Mouse (Mus musculus): ENCODE measurements around the gene Il1rap. TPM values are rescaled to one million over a fixed set of nuclear protein-coding genes. Genes with fewer than 3 reads are reported as not detected.

Gene Il1rap
- polyA plus RNA-seq, 1 experiment from 2014 or later = 8.6 TPM

- Histone ChIP-seq H3K4me2 (ENCODE audit: low read length) (no peak overlapping the region), H3K9me3 (replicated peaks; ENCODE audit: control insufficient read depth, low read length, poor library complexity, severe bottlenecking) (no peaks in the 10 kb centered on the region), H3K27me3 (ENCODE audit: control insufficient read depth, insufficient read depth, low read depth, low read length) (no peaks in the 10 kb centered on the region), H3K4me3 (ENCODE audit: low read depth, low read length) (no peak overlapping the region), H3K36me3 (ENCODE audit: control insufficient read depth, insufficient read depth, low read length) (no peaks in the 10 kb centered on the region), H3K9ac (ENCODE audit: low read depth, low read length) (no peak overlapping the region), H3K27ac (ENCODE audit: low read length) (no peak overlapping the region), H3K4me1 (ENCODE audit: control insufficient read depth, insufficient read depth, low read length) (no peaks in the 10 kb centered on the region)
- 86% methylated on average over 2 of the region's 2 CpGs for WGBS
- ATAC-seq = no peak
Measured at GRCm38 (mm10) chr16:26646066-26646465, 64.6 kb downstream of the Il1rap start.

- no peaks in the 10 kb centered on the region for H3K4me1 ChIP-seq (ENCODE audit: control insufficient read depth, insufficient read depth, low read length)
- H3K4me2 ChIP-seq (ENCODE audit: low read length) = no peak overlapping the region
- 72% methylated on average over 1 of the region's 1 CpGs for WGBS
- no peaks in the 10 kb centered on the region for H3K9me3 ChIP-seq (replicated peaks; ENCODE audit: control insufficient read depth, low read length, poor library complexity, severe bottlenecking)
- no peaks in the 10 kb centered on the region for H3K36me3 ChIP-seq (ENCODE audit: control insufficient read depth, insufficient read depth, low read length)
- H3K4me3 ChIP-seq (ENCODE audit: low read depth, low read length) = no peak overlapping the region
- ATAC-seq = no peak
- no peak overlapping the region for H3K27ac ChIP-seq (ENCODE audit: low read length)
- no peak overlapping the region for H3K9ac ChIP-seq (ENCODE audit: low read depth, low read length)
- H3K27me3 ChIP-seq (ENCODE audit: control insufficient read depth, insufficient read depth, low read depth, low read length) = no peaks in the 10 kb centered on the region
Measured at GRCm38 (mm10) chr16:26647036-26647435, 65.5 kb downstream of the Il1rap start.

GRCm38 (mm10) chr16:26662722-26663436, 81.4 kb downstream of the Il1rap start:
- Histone ChIP-seq H3K4me1 (ENCODE audit: control insufficient read depth, insufficient read depth, low read length) (no peaks in the 10 kb centered on the region), H3K4me2 (ENCODE audit: low read length) (no peak overlapping the region), H3K9me3 (replicated peaks; ENCODE audit: control insufficient read depth, low read length, poor library complexity, severe bottlenecking) (no peaks in the 10 kb centered on the region), H3K27me3 (ENCODE audit: control insufficient read depth, insufficient read depth, low read depth, low read length) (no peaks in the 10 kb centered on the region), H3K4me3 (ENCODE audit: low read depth, low read length) (no peak overlapping the region), H3K36me3 (ENCODE audit: control insufficient read depth, insufficient read depth, low read length) (no peaks in the 10 kb centered on the region), H3K9ac (ENCODE audit: low read depth, low read length) (no peak overlapping the region), H3K27ac (ENCODE audit: low read length) (0 out of 2 replicates have a peak overlapping the region, but pooled peaks have one; percentile 35)
- 64% methylated on average over 7 of the region's 7 CpGs for WGBS
- ATAC-seq = peak; percentile 42; the same call in 1 of the 2 replicates

GRCm38 (mm10) chr16:26666401-26666800, 84.9 kb downstream of the Il1rap start:
- H3K9ac ChIP-seq (ENCODE audit: low read depth, low read length) = no peak overlapping the region
- H3K27me3 ChIP-seq (ENCODE audit: control insufficient read depth, insufficient read depth, low read depth, low read length) = no peaks in the 10 kb centered on the region
- H3K4me3 ChIP-seq (ENCODE audit: low read depth, low read length) = no peak overlapping the region
- H3K4me1 ChIP-seq (ENCODE audit: control insufficient read depth, insufficient read depth, low read length) = no peaks in the 10 kb centered on the region
- no peaks in the 10 kb centered on the region for H3K9me3 ChIP-seq (replicated peaks; ENCODE audit: control insufficient read depth, low read length, poor library complexity, severe bottlenecking)
- no peak for ATAC-seq
- no peak overlapping the region for H3K4me2 ChIP-seq (ENCODE audit: low read length)
- H3K36me3 ChIP-seq (ENCODE audit: control insufficient read depth, insufficient read depth, low read length) = no peaks in the 10 kb centered on the region
- WGBS = 83% methylated on average over 2 of the region's 2 CpGs
- no peak overlapping the region for H3K27ac ChIP-seq (ENCODE audit: low read length)

- H3K9ac ChIP-seq (ENCODE audit: low read depth, low read length) = no peak overlapping the region
- H3K4me3 ChIP-seq (ENCODE audit: low read depth, low read length) = no peak overlapping the region
- no peaks in the 10 kb centered on the region for H3K27me3 ChIP-seq (ENCODE audit: control insufficient read depth, insufficient read depth, low read depth, low read length)
- no peak for ATAC-seq
- no peaks in the 10 kb centered on the region for H3K36me3 ChIP-seq (ENCODE audit: control insufficient read depth, insufficient read depth, low read length)
- H3K27ac ChIP-seq (ENCODE audit: low read length) = no peak overlapping the region
- WGBS = 90% methylated on average over 2 of the region's 2 CpGs
- no peak overlapping the region for H3K4me2 ChIP-seq (ENCODE audit: low read length)
- no peaks in the 10 kb centered on the region for H3K9me3 ChIP-seq (replicated peaks; ENCODE audit: control insufficient read depth, low read length, poor library complexity, severe bottlenecking)
- H3K4me1 ChIP-seq (ENCODE audit: control insufficient read depth, insufficient read depth, low read length) = no peaks in the 10 kb centered on the region
Measured at GRCm38 (mm10) chr16:26669081-26669480, 87.6 kb downstream of the Il1rap start.

- no peak overlapping the region for H3K9ac ChIP-seq (ENCODE audit: low read depth, low read length)
- H3K4me3 ChIP-seq (ENCODE audit: low read depth, low read length) = no peak overlapping the region
- no peak for ATAC-seq
- no peaks in the 10 kb centered on the region for H3K4me1 ChIP-seq (ENCODE audit: control insufficient read depth, insufficient read depth, low read length)
- H3K9me3 ChIP-seq (replicated peaks; ENCODE audit: control insufficient read depth, low read length, poor library complexity, severe bottlenecking) = no peaks in the 10 kb centered on the region
- no peak overlapping the region for H3K4me2 ChIP-seq (ENCODE audit: low read length)
- no peaks in the 10 kb centered on the region for H3K27me3 ChIP-seq (ENCODE audit: control insufficient read depth, insufficient read depth, low read depth, low read length)
- H3K27ac ChIP-seq (ENCODE audit: low read length) = no peak overlapping the region
- 97% methylated on average over 2 of the region's 2 CpGs for WGBS
- H3K36me3 ChIP-seq (ENCODE audit: control insufficient read depth, insufficient read depth, low read length) = no peaks in the 10 kb centered on the region
Measured at GRCm38 (mm10) chr16:26680381-26680780, 98.9 kb downstream of the Il1rap start.

GRCm38 (mm10) chr16:26689771-26690170, 108.3 kb downstream of the Il1rap start:
- H3K9ac ChIP-seq (ENCODE audit: low read depth, low read length) = no peak overlapping the region
- H3K27ac ChIP-seq (ENCODE audit: low read length) = no peak overlapping the region
- no peak overlapping the region for H3K4me3 ChIP-seq (ENCODE audit: low read depth, low read length)
- no peaks in the 10 kb centered on the region for H3K9me3 ChIP-seq (replicated peaks; ENCODE audit: control insufficient read depth, low read length, poor library complexity, severe bottlenecking)
- H3K27me3 ChIP-seq (ENCODE audit: control insufficient read depth, insufficient read depth, low read depth, low read length) = no peaks in the 10 kb centered on the region
- ATAC-seq = no peak
- no peaks in the 10 kb centered on the region; the same call in 1 of the 2 replicates for H3K4me1 ChIP-seq (ENCODE audit: control insufficient read depth, insufficient read depth, low read length)
- 53% methylated on average over 2 of the region's 2 CpGs for WGBS
- no peak overlapping the region for H3K4me2 ChIP-seq (ENCODE audit: low read length)
- no peaks in the 10 kb centered on the region for H3K36me3 ChIP-seq (ENCODE audit: control insufficient read depth, insufficient read depth, low read length)

- Histone ChIP-seq H3K9me3 (replicated peaks; ENCODE audit: control insufficient read depth, low read length, poor library complexity, severe bottlenecking) (no peaks in the 10 kb centered on the region), H3K4me3 (ENCODE audit: low read depth, low read length) (no peak overlapping the region), H3K4me1 (ENCODE audit: control insufficient read depth, insufficient read depth, low read length) (no peaks in the 10 kb centered on the region; the same call in 1 of the 2 replicates), H3K4me2 (ENCODE audit: low read length) (no peak overlapping the region), H3K27ac (ENCODE audit: low read length) (no peak overlapping the region), H3K27me3 (ENCODE audit: control insufficient read depth, insufficient read depth, low read depth, low read length) (no peaks in the 10 kb centered on the region), H3K9ac (ENCODE audit: low read depth, low read length) (no peak overlapping the region), H3K36me3 (ENCODE audit: control insufficient read depth, insufficient read depth, low read length) (no peaks in the 10 kb centered on the region)
- no peak for ATAC-seq
- 65% methylated on average over 11 of the region's 11 CpGs for whole genome bisulfite sequencing
Measured at GRCm38 (mm10) chr16:26691294-26691693, 109.8 kb downstream of the Il1rap start.

- Histone ChIP-seq H3K9me3 (replicated peaks; ENCODE audit: control insufficient read depth, low read length, poor library complexity, severe bottlenecking) (no peaks in the 10 kb centered on the region), H3K27me3 (ENCODE audit: control insufficient read depth, insufficient read depth, low read depth, low read length) (no peaks in the 10 kb centered on the region), H3K27ac (ENCODE audit: low read length) (no peak overlapping the region), H3K4me1 (ENCODE audit: control insufficient read depth, insufficient read depth, low read length) (no peaks in the 10 kb centered on the region), H3K36me3 (ENCODE audit: control insufficient read depth, insufficient read depth, low read length) (no peaks in the 10 kb centered on the region), H3K4me2 (ENCODE audit: low read length) (no peak overlapping the region), H3K4me3 (ENCODE audit: low read depth, low read length) (no peak overlapping the region), H3K9ac (ENCODE audit: low read depth, low read length) (no peak overlapping the region)
- no peak for ATAC-seq
- 92% methylated on average over 4 of the region's 4 CpGs for WGBS
Measured at GRCm38 (mm10) chr16:26698076-26698475, 116.6 kb downstream of the Il1rap start.
